Mouse (Mus musculus) telencephalon, adult 2 months (tissue): ENCODE data around the gene Pik3r6.

ENCODE experiments used
- DNase-seq: peaks from one replicate; pipeline ENCODE4 v3.0.0-alpha.2; 2011; ENCODE audit warnings: low read depth, low spot score

The Pik3r6 gene

DNA sequence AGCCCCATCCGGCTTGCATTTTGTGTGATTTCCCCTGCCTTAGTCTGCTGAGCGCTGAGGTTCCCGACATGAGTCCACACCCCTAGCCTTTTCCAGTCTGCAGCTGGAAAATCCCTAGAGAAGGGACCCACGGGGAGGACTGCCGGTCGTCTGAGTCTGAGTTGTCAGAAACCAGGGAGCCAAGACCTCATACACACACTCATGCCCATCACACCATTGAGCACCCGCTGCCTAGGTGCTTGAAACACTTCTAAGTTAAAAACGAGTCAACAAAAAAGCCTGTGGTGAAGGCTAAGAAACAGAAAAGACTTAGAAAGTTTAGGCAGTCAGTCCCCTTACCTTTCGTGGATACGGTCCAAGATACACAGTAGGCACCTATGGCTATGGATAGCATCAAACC is 15.1 kb upstream of the Pik3r6 start:
- no peak for DNase-seq

DNA sequence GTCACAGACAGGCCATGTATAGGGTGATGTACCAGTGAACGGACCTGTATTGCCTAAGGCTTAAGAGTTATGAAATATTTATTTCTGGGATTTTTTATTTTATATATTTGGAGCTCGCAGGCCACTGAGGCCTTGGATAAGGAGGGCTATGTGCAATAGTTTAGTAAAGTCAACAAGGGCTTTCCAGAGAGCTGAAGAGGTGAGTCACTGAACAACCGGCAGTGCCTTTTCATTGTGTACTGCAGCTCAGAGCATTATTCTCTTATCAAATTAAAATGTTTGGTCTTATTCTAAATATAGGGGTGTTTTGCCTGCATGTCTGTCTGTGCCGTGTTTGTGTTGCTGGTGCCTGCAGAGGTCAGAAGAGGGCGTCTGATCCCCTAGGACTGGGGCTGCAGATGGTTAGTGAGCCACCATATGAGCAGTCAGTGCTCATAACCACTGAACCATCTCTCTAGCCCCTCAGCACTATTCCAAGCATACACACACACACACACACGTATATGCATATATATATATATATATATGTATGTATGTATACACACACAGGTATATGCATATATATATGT is 14.5 kb upstream of the Pik3r6 start:
- DNase-seq = no peak

DNA sequence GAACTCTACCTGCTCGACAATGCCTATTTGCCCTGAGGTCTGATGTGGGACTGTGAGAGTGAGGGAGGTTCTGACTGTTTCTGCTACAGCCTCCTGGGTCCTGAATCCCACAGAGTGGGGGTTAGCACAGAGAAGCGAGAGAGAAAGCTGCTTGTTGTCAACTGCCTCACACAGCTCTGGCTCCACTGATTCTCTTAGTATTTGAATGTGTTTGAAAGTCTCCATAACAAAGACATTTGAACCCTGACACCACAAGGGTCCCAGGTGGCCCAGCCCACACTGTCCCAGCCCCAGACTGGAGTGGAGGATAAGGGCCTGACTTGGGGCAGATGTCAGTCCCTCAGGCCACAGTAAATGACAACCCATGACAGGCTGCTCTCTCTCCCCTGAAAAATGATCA is 13.6 kb upstream of the Pik3r6 start:
- no peak for DNase-seq

DNA sequence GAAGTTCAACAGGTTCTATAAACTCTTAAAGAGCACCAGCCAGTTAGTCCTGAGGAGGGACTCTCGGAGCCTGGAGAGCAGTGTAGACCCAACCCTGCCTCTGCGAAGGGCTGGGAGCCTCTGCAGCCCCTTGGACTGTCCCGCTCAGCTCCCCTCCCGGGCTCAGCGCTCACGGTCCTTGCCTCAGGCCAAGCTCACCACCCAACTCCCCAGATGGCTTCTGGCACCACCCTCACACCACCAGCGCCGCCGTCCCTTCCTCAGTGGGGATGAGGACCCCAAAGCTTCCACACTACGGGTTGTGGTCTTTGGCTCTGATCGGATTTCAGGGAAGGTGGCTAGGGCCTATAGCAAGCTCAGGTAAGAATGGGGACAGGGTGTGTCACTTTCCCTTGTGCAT is 10.2 kb upstream of the Pik3r6 start:
- no peak for DNase-seq

DNA sequence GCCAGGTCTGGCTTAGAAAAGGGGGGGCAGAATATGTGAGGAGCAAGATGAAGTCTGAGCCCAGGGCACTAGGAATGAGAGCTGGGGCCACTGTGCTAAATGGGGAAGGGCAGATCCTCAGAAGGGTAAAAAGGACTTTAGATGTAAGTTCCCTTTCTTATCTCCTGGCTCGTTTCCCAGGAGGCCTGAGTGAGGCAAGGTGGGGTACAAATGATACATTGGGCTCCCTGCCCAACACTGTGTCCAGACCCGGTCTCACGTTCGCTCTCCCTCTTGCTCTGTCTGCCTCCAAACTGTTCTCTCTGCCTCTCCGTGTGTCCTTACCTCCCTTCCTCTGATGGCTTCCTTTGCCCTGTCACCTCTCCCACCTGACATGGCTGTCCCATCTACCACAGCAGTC is 9.1 kb upstream of the Pik3r6 start:
- no peak for DNase-seq

DNA sequence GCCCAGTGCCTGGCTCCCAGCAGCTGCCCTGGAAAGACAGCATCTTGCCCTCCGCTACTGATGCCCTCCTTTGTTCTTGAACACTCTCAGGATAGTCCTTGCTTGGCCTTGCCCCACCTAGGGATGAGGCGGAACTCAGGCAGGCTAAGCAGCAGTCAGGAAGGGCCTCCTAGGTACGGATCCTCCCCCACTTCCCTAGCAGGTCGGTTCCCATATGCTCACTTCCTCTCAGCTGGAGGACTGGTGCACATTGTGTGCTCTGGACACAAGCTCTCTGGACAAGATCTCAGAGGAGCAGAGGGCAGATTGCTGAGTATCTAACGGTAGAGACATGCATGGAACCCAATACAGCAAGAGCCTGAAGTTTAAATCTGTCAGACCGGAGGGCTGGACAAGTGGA is 5.7 kb upstream of the Pik3r6 start:
- DNase-seq = no peak

DNA sequence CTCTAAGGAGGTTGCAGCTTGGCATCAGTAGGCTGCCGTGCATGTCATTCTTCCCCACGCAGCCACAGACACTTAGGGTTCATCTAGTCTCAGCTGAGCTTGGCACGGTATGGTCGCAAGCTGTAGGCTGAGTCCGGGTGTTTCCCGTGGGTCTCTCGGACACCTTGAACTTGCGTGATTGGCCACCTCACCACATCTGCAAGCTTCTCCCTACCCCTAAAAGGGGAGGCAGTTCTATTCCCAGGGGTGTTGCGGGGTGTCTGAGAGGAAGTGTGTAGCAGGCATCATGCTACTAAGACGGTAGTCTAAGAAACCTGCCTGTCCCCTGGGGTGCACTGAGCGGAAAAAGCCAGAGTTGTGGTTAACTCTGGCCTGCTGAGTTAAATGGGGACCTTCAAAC is 4.3 kb upstream of the Pik3r6 start:
- no peak for DNase-seq

DNA sequence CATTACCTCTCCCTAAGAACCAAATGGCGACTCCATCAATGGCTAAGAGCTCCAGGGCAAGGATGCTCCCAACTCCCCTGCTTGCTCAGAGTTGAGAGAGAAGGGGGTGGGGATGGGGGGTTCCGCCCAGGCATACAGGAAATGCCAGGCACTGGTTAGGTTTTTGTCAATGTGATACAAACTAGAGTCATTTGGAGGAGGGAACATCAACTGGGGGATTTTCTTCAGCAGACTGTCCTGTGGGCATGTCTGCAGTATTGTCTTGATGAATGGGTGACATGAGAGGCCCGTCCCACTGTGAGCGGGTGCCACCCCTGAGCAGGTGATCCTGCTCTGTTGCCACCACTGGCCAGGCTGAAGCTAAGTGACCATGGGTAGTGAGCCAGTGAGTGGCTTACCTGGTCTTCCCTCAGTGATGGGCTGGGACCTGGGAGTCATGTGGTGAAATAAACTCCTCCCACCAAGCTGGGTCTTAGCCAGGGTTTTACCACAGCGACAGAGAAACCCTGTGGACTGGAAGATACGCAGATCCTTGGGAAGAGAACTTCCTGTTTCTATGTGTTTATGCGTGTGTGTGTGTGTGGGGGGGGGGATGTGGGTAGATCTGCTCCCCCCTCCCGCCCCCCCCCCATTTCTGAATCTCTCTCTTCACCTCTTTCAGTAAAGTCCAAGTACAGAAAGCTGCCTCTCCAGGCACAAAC is 3.7 kb upstream of the Pik3r6 start:
- no peak for DNase-seq

DNA sequence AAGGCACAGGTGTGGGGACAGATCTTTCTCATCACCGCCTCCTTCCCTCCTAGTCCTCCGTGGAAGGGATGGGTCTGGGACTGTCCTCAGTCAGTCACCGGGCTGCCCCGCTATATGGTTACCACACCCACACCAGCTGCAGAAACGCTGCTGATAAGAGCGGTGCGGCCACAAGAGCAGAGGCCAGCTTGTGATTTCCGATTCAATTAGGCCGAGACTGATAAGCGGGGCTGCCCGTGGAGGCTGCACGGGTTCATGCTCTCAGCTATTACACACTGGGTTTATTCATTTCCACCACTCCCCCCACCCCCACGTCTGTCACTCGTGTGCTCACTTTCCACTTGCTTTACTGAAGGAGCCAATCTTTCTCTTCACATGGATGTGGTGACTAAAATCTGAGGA is 1.9 kb upstream of the Pik3r6 start:
- no peak for DNase-seq

DNA sequence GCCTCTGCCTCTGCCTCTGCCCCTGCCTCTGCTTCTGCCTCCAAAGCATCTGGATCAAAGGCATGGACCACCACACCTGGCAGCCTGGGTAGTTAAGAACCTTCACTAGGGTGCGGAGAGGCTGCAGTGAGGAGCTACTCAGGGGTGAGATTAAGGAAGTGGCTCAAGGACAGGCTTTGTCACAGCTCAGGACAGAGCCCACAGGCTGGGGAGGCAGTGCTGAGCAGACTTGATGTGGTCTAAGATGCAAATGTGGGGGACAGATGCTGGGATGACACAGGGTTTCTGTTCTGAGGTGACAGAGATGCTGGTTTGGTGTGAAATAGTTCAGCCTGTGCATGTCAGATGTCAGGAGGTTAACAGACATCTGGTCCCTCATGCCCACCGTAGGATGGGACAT is 411 bp upstream of the Pik3r6 start:
- no peak for DNase-seq

DNA sequence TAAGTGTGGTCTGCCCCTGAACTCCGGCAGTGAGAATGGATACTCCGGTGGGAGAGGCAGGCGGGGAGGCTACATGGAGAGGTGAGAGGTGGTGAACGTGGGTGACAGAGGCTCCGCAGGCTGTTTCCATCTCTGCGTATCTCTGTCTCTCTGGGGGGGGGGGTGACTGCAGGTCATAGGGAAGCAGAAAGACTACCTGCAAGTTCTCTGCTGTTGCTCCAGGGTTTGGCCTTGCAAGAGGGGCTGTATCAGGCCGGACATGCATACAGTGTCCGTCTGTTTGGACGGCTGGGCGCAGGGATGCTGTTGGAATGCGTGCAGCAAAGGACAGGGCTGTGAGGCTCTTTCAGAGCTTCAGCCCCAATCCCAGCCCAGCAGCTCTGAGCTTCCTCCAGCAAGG is 2.1 kb downstream of the Pik3r6 start:
- no peak for DNase-seq

DNA sequence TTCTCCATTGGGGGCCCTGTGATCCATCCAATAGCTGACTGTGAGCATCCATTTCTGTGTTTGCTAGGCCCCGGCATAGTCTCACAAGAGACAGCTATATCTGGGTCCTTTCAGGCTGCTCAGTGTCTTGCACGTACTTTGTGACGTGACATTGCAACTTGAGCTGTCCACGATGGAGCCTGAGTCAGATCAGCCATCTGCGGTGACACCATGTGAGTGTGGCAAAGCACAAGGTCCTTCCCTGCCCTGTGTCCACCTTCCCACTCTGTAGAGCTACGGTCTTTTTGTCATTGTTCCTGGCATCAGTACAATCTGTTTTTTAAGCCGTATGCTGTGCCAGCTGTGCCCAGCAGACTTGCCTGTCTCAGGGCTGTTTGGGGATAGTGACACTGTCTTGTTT is 4.4 kb downstream of the Pik3r6 start:
- no peak for DNase-seq

DNA sequence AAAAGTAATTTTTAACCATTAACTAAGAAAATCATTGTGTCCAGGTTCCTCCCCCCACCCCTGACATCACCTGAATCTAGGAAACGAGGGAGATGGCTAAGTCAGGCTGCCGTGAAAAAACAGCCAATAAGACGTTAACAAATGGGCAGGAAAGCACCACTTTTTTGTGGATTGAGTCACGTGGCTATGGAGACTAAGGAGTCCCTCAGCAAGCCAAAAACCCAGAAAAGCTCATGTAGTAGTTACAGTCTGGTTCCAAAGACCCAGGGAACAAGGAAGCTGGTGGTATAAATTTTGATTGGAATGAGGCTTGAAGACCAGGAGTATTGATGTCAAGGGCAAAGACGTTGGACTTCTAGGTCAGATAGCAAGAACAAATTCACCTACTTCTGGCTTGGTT is 5.8 kb downstream of the Pik3r6 start:
- DNase-seq = no peak

DNA sequence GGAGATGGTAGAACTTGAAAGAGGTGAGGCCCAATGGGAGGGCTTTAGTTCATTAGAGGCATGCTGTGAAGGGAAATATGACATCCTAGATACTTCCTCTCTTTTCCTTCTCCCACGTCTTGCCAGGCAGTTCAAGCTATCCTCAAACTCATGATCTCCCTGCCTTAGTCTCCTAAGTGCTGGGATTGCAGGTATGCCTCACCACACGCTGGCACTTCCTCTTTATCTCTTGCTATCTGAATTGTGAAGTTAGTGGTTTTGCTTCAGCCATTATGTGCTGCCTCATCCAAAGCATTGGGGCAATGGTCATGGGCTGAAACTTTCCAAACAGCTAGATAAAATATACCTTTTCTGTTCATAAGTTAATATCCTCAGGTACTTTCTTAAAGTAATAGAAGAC is 6.4 kb downstream of the Pik3r6 start:
- no peak for DNase-seq

DNA sequence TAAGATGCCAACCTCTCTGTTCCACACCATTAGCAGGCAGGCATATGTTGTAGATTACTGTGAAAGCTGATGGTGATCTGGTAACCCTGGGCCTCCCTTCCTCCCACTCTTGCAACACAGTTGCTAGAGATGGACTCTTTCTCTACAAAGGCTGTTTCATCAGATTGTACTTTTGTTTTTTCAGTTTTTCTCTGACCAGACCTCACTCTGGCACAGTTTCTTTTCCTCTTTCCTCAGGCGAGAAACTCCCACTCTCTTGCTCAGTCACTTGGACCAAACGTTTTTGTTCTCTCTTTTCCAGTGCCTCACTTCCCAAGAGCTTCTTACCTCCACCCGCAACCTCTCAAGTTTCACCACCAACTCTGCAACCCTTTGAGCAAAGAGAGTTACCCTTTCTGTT is 11.2 kb downstream of the Pik3r6 start:
- peak; percentile 33 for DNase-seq

DNA sequence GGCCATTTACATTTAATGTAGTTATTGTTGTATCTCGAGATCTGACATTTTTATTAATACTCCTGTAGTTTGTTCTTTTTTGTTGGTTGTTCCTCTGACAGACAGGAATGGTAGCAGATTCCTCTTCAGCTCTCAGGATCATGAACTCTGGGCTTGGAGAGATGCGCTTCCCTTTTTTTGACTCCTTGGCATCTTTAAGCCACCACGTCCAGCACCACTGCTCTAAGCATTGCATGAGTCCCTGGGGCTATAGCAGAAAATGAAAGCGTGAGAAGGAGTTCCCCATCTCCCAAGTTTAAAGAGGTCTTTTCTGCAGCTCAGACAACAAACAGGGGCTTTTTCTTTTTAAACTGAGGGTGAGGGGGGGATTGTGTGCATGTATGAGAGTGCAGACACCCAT is 16.5 kb downstream of the Pik3r6 start:
- no peak for DNase-seq

DNA sequence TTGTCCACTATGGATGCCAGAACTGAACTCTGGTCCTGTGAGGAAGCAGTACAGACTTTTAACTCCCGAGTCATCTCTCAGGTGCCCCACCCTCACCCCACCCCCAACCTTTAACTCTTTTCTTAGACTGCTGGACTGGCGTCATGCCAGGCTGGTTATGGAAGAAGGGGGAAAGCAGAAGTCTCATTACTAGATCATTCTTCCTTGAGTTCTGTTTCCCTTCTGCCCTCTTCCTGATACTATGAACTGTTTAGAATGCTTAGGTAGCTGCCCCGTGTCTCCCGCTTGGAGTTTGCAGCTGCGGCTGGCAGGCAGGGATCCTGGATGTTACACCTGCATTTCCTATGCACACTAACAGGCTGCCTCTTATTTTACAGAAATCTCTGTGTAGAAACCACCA is 17.0 kb downstream of the Pik3r6 start:
- DNase-seq = no peak

DNA sequence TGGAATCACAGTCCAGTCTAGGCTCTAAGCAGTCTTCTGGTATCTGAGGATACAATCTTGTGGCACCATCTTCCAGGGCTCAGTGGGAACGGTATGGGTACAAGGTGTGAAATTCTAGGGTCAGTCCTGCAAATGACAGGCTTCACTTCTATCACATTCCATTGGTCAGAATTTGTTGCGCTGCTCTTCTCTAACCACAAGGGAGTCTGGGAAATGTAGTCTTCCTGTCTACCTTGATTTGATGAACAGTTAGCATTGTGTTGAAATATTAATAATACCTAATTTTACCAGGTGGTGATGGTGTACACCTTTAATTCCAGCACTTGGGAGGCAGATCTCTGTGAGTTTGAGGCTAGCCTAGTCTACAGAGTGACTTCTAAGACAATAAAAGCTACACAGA is 17.6 kb downstream of the Pik3r6 start:
- DNase-seq = no peak

DNA sequence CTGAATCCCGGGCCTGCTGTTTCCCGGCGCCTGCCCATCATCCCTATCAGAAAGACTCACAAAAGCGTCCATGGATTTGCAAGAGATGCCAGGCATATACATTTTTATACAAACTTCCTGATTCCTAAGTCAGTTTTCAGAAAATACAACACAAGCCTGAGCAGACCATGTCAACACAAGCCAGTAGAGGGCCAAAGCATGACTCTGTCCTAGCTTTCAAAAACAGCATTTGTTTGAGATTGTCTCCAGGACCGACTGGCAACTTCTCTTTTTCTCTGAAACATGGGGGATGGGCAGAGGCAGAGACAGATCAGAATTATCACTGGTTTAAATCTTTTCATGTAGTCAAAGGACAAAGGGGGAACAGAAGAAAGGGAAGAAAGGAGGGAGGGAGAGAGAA is 18.5 kb downstream of the Pik3r6 start:
- DNase-seq = no peak

DNA sequence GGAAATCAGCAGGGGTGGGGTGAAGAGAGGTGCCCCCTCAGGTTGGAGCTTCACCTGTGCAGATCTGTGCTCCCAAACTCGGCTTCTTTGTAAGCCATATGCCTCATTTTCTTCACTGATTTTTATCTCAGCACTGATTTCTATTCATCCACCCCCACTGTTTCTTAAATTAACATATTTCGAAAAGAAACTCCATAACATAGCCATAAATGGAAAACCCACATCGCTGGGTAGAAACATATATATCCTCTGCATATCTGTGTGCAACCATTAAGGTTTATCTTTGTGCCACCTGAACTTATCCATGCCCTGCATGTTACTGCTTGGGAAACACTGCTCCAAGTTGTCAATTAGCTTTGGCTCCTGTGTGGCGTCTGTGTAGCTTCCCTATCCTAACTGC is 23.6 kb downstream of the Pik3r6 start:
- DNase-seq = peak; percentile 67

DNA sequence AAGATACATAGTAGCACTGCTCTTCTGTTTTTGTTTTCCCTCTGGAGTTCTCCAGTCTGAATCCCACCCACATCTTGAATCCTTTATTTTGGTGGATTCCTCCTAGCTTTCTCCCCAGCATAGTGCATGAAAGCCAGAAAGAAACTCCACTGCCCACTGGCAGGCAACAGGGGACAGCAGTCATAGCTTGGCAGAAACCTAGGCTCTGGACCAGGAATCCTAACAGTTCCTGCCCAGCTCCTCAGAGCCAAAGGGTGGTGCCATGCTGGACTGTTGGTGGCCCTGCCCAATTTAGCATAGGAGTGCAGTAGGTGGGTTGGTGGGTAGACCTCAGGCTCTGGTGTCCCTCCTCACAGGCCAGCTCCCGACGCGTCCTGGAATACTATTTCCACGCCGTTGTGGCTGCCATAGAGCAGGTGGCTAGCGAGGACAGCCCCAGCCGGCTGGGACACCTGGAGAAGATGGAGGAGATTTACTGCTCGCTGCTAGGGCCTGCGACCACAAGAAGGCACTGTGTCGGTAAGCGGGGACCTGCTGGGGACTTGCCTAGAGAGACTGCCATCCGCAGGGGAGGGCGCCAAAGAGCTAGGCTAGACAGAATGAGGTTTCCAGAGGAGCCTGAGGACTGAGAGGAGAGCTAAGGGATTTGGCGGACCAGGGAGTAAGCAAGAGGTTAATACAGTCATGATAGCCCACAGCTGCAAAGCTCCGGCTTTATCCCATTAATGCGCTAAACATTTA is 28.4 kb downstream of the Pik3r6 start:
- DNase-seq = peak; percentile 61

DNA sequence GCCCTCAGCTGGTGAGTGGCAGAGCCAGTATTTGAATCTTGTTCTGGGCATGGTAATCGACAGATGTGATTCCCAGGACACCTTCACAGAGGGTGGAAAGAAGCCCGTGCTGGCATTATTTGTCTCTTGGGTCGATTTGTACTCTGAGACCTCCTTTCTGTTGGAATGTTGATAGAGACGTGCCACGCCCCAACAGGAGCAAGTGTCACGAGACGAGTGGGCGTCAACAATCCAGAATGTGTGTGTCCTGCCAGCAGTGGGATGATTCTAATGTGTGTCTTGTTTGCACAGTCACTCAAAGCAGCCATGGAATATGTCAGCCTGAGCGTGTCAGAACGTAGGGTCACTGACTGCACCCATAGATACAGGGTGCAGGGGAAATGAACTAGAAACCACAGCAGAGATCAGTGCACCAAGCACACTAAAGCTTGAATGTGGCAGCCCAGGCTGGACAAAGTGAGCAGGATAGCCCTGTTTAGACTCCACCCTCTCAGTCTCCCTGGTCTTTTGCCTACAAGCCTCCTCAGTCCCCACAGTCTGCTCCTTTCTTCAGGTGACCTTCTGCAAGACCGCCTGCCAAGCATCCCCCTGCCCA is 29.2 kb downstream of the Pik3r6 start:
- DNase-seq = no peak

DNA sequence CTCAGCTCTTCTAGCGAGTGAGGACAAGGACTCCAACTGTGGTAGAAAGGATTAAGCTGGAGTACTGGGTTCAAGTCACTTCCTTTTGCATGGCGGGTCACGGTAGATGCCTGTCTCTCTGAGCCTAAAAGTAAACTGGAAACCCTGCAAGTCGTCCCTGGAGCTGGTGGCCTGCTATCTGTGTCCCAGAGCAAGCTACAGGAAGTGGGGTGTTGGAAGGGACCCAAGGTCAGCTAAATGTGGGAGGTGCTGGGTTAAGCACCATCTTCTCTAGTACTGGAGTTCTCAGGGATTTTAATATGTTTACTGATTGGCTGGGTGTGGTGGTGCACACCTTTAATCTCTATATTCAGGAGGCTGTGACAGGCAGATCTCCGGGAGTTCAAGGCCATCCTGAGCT is 30.0 kb downstream of the Pik3r6 start:
- DNase-seq = no peak
